In the genomic region with DNA sequence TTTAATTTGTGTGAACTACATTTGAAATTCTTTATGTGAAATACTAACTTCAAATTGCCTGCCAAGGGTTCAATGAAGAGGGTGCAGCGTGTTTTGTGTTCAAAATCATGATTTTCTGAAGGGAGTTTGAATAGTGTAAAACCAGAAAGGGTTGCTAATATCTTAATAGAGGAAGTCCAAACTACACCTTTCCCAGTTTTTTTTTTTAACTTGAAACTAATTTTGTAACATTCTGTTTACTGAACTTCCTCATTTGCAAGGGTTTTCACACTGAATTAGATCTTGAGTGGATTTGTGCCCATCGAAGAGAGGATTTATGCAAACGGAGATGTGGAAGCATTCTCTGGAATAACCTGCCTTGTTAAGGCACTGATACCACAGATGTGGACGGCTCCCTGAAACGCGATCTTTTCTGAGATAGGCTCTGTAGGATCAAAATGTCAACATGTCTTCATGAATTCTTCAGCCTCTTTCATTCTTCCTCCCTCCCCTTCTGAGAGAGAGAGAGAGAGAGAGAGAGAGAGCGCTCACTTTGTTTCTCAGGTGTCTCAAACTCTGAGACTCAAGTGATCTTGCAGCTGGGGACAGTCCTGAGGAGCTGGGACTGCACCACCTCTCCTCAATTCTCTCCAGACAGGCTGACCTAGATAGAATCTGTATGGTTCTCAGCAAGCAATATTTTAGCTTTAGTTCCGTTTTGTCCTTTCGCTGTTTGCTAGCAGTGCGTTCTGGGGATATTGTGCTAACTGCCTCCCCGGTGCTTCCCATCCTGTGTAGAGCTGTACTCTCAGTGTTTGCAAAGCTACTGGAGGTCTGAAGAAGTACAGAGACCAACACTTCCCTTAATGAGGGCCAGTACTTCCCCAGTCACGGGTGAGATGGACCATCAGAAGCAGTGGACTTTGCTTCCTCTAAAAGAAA, we compare ENCODE assay signal across 10 mouse cellular contexts. TPM values are rescaled to one million over a fixed set of nuclear protein-coding genes. Genes with fewer than 3 reads are reported as not detected.
A peak's percentile ranks its signal among the peaks of the same experiment; 100 is the strongest.
DNase-seq lines count a peak whose midpoint lies in the region; ATAC-seq and TF ChIP-seq lines count a peak whose summit lies in the region.
"Had no signal": no experiment of that assay in that cellular context is flagged by ENCODE, and none has a peak within 500 bp of the region (broad histone marks: within the 10 kb centered on the region; RNA-seq: fewer than 3 reads in every experiment).

A gene (plus strand): TSS at position 915 of the 921 bp plus-strand sequence.

- H3K27ac ChIP-seq in brown adipose tissue, adult 24 weeks (replicated peaks; ENCODE audit: low read depth, low read length) = peak within 1 kb of the TSS; percentile 80
- no peak within 1 kb of the TSS for H3K27ac ChIP-seq in liver, embryonic 11.5 days (ENCODE audit: low read depth, low read length)
- H3K27ac ChIP-seq in midbrain, embryonic 13.5 days = no peak within 1 kb of the TSS

- WGBS in liver, embryonic 11.5 days = 51% methylated on average over 12 of the region's 12 CpGs
- WGBS in midbrain, embryonic 13.5 days = 82% methylated on average over 12 of the region's 12 CpGs

- ATAC-seq in liver, embryonic 11.5 days (replicated peaks; ENCODE audit: low FRiP score) = no peak
- no peak for ATAC-seq in midbrain, embryonic 13.5 days
- ATAC-seq: midbrain, embryonic 16.5 days had no signal

- TF ChIP-seq POLR2A in myocyte (IDR thresholded peaks at IDR 0.05; ENCODE audit: insufficient read length, low read depth) = no peak

- H3K79me2 ChIP-seq in myocyte (ENCODE audit: control insufficient read depth, insufficient read depth) = no peaks in the 10 kb centered on the region

- peak within 1 kb of the TSS; percentile 33 for H3K4me3 ChIP-seq in brown adipose tissue, adult 24 weeks (ENCODE audit: insufficient read depth, low read depth, low read length)
- H3K4me3 ChIP-seq in liver, embryonic 11.5 days (ENCODE audit: low read depth, low read length) = no peak within 1 kb of the TSS
- no peak within 1 kb of the TSS for H3K4me3 ChIP-seq in myocyte
- H3K4me3 ChIP-seq in midbrain, embryonic 13.5 days (replicated peaks) = no peak within 1 kb of the TSS

- no peak within 1 kb of the TSS for H3K9ac ChIP-seq in liver, embryonic 11.5 days (ENCODE audit: low read depth, low read length)
- H3K9ac ChIP-seq in midbrain, embryonic 13.5 days (replicated peaks) = no peak within 1 kb of the TSS

- no peaks in the 10 kb centered on the region for H3K36me3 ChIP-seq in liver, embryonic 11.5 days (ENCODE audit: control insufficient read depth, insufficient read depth, low read length)
- no peaks in the 10 kb centered on the region for H3K36me3 ChIP-seq in myocyte (ENCODE audit: control insufficient read depth, insufficient read depth)
- no peaks in the 10 kb centered on the region for H3K36me3 ChIP-seq in midbrain, embryonic 13.5 days

- H3ac ChIP-seq in myocyte (ENCODE audit: control insufficient read depth, insufficient read length) = no peak within 1 kb of the TSS

- peak within 1 kb of the TSS; percentile 23 for H3K4me2 ChIP-seq in liver, embryonic 11.5 days
- peak within 1 kb of the TSS; percentile 75 for H3K4me2 ChIP-seq in myocyte (ENCODE audit: low read depth)
- no peak within 1 kb of the TSS for H3K4me2 ChIP-seq in midbrain, embryonic 13.5 days (replicated peaks)

- no peaks in the 10 kb centered on the region for H3K27me3 ChIP-seq in liver, embryonic 11.5 days (replicated peaks; ENCODE audit: control insufficient read depth, insufficient read depth, low read length)
- H3K27me3 ChIP-seq in myocyte (ENCODE audit: control insufficient read depth, insufficient read depth, insufficient read length) = no peaks in the 10 kb centered on the region
- H3K27me3 ChIP-seq in midbrain, embryonic 13.5 days = no peaks in the 10 kb centered on the region

- peak; percentile 44 to 47 for DNase-seq in CD8-positive naive resting alpha-beta T cell, adult 2 months (ENCODE audit: low read depth in 2 of 2, low spot score in 2 of 2)
- DNase-seq in liver, embryonic 11.5 days (ENCODE audit: low spot score) = no peak
- DNase-seq in ovary, adult 18-20 months (ENCODE audit: low spot score) = no peak
- no peak for DNase-seq in embryo, embryonic 10.5 days (ENCODE audit: low spot score)
- DNase-seq in yolk sac, embryonic 10.5 days (ENCODE audit: low spot score) = no peak
- DNase-seq: gastrocnemius, postnatal 14 days had no signal

- H3K9me3 ChIP-seq in liver, embryonic 11.5 days (ENCODE audit: control insufficient read depth, low read length) = no peaks in the 10 kb centered on the region
- H3K9me3 ChIP-seq in midbrain, embryonic 13.5 days = no peaks in the 10 kb centered on the region

- H3K4me1 ChIP-seq in brown adipose tissue, adult 24 weeks (ENCODE audit: control insufficient read depth, insufficient read depth, insufficient read length, low read length) = no peaks in the 10 kb centered on the region
- H3K4me1 ChIP-seq in liver, embryonic 11.5 days (replicated peaks; ENCODE audit: control insufficient read depth, insufficient read depth, low read length) = no peaks in the 10 kb centered on the region
- no peaks in the 10 kb centered on the region for H3K4me1 ChIP-seq in midbrain, embryonic 13.5 days (replicated peaks)

TF ChIP-seq in myocyte, 11 proteins besides CTCF, POLR2A, EP300 and RAD21:
- TF ChIP-seq CEBPB (IDR thresholded peaks at IDR 0.05; ENCODE audit: insufficient read depth, poor library complexity, severe bottlenecking) (no peak), TCF12 (IDR thresholded peaks at IDR 0.05; ENCODE audit: insufficient read depth, poor library complexity, severe bottlenecking) (no peak), TCF3 (IDR thresholded peaks at IDR 0.05; ENCODE audit: insufficient read length, low read depth) (no peak), REST (IDR thresholded peaks at IDR 0.05; ENCODE audit: insufficient read depth, insufficient read length) (no peak), MAX (IDR thresholded peaks at IDR 0.05; ENCODE audit: low read depth) (no peak), POLR2AphosphoS2 (IDR thresholded peaks at IDR 0.05; ENCODE audit: insufficient read length, low read depth) (no peak)

RNA-seq across cellular contexts. Expression of the gene that starts here (rescaled TPM):
- polyA plus RNA-seq in brown adipose tissue, adult 24 weeks (2012; ENCODE audit: insufficient read depth, insufficient read length, missing spikeins) = 0.67 and 1.9 TPM in 2 replicates
- 0.96 and 1.7 TPM in 2 replicates for polyA plus RNA-seq in liver, embryonic 11.5 days (2014; fragmentation: Nextera tagmentation; extraction: Ambion mirVana)
- 5.3 TPM for polyA plus RNA-seq in myocyte (2012; fragmentation: generic; extraction: Trizol)
- 0.24 and 0.49 TPM in 2 replicates for polyA plus RNA-seq in midbrain, embryonic 13.5 days (2015; fragmentation: Nextera tagmentation; extraction: Ambion mirVana)

Comparison
In these comparisons a context has a peak if more than half of its experiments do, and no peak if none do; other contexts are left out.
1. DNase-seq: peak in CD8-positive naive resting alpha-beta T cell, adult 2 months (2 of 2); none in liver, embryonic 11.5 days (single experiment), ovary, adult 18-20 months (single experiment), embryo, embryonic 10.5 days (single experiment) and yolk sac, embryonic 10.5 days (single experiment).